Mouse (Mus musculus) adrenal gland, postnatal 36 days (tissue): ENCODE results near the gene Atxn10. TPM values are rescaled to one million over a fixed set of nuclear protein-coding genes. Genes with fewer than 3 reads are reported as not detected.

Source experiments
- DNase-seq, 2 experiments: peaks; one replicate each; pipeline ENCODE4 v3.0.0; 2021; ENCODE audit warnings: mixed read lengths in 1 of 2
- total RNA-seq, 2 experiments: library from RNA; stranded (reverse); gene quantifications; 2 replicates each; pipeline ENCODE4 v1.2.3; 2021

Atxn10 gene
- total RNA-seq, 2 experiments from 2014 or later, result 120 to 137 TPM

GRCm38 (mm10) chr15:85403256-85403731 is 67.2 kb downstream of the Atxn10 start:
- no peak for DNase-seq

- no peak for DNase-seq
Observed at GRCm38 (mm10) chr15:85404739-85405138, 68.7 kb downstream of the Atxn10 start.

- no peak for DNase-seq
Observed at GRCm38 (mm10) chr15:85405567-85405966, 69.5 kb downstream of the Atxn10 start.

- DNase-seq, result no peak
Observed at GRCm38 (mm10) chr15:85406846-85407245, 70.8 kb downstream of the Atxn10 start.

- no peak for DNase-seq
Observed at GRCm38 (mm10) chr15:85407342-85407741, 71.3 kb downstream of the Atxn10 start.

- DNase-seq, result no peak
Observed at GRCm38 (mm10) chr15:85408790-85409189, 72.7 kb downstream of the Atxn10 start.

- DNase-seq, result no peak
Observed at GRCm38 (mm10) chr15:85409245-85409783, 73.3 kb downstream of the Atxn10 start.

- DNase-seq, result no peak
Observed at GRCm38 (mm10) chr15:85409836-85410235, 73.8 kb downstream of the Atxn10 start.

- DNase-seq, result no peak
Observed at GRCm38 (mm10) chr15:85414620-85415019, 78.6 kb downstream of the Atxn10 start.

GRCm38 (mm10) chr15:85420686-85421085 is 84.6 kb downstream of the Atxn10 start:
- DNase-seq, result no peak

- peak; percentile 57 to 58 for DNase-seq
Observed at GRCm38 (mm10) chr15:85424197-85424596, 88.2 kb downstream of the Atxn10 start.

GRCm38 (mm10) chr15:85428140-85428539 is 92.1 kb downstream of the Atxn10 start:
- DNase-seq, result no peak

GRCm38 (mm10) chr15:85442568-85442967 is 106.5 kb downstream of the Atxn10 start:
- DNase-seq, result no peak

GRCm38 (mm10) chr15:85446652-85447051 is 110.6 kb downstream of the Atxn10 start:
- DNase-seq, result no peak

- no peak for DNase-seq
Observed at GRCm38 (mm10) chr15:85456891-85457290, 120.8 kb downstream of the Atxn10 start.

- no peak for DNase-seq
Observed at GRCm38 (mm10) chr15:85457838-85458237, 121.8 kb downstream of the Atxn10 start.

- DNase-seq, result no peak
Observed at GRCm38 (mm10) chr15:85458631-85459082, 122.6 kb downstream of the Atxn10 start.

GRCm38 (mm10) chr15:85461541-85461940 is 125.5 kb downstream of the Atxn10 start:
- no peak for DNase-seq

GRCm38 (mm10) chr15:85462138-85462537 is 126.1 kb downstream of the Atxn10 start:
- DNase-seq, result no peak

GRCm38 (mm10) chr15:85463027-85463790 is 127.2 kb downstream of the Atxn10 start:
- no peak for DNase-seq

GRCm38 (mm10) chr15:85464190-85464589 is 128.1 kb downstream of the Atxn10 start:
- no peak for DNase-seq

- DNase-seq, result peak in 1 of 2 experiments; percentile 41
Observed at GRCm38 (mm10) chr15:85464823-85465565, 128.9 kb downstream of the Atxn10 start.
